Mouse (Mus musculus) liver, postnatal 0 days (tissue): ENCODE measurements at regions not wholly inside any gene's neighbourhood (a gene's known extent, or its start where the extent isn't known, plus 50 kb on each side); places are given as distances from the start of the nearest gene placed in this dataset.
"Not testable (repeated sequence)": the region's sequence is repeated elsewhere in the genome, so short reads cannot be mapped to it uniquely, and the experiment has no call there.

Experiments used
- ATAC-seq: fragments of 200-750 bp; cut with Nextera tagmentation; 2 replicates; pipeline ENCODE4 v1.8.0; 2017; ENCODE audit warnings: mild to moderate bottlenecking, moderate library complexity
- DNase-seq: peaks from one replicate; pipeline ENCODE4 v3.0.0-alpha.2; 2016
- H3K27ac ChIP-seq: fragments of 300-500 bp; sonication (generic); 2 replicates; pipeline ENCODE4 v1.5.1; 2014; ENCODE audit warnings: antibody characterized with exemption, moderate library complexity, mild to moderate bottlenecking, low read depth
- H3K27me3 ChIP-seq: fragments of 300-500 bp; sonication (generic); 2 replicates; pipeline ENCODE4 v1.6.1; 2014; ENCODE audit warnings: low read length, control low read depth, mixed read lengths; ENCODE audit not compliant: insufficient read depth
- H3K36me3 ChIP-seq: fragments of 300-500 bp; sonication (generic); replicated peaks from 2 replicates; pipeline ENCODE4 v1.6.1; 2014; ENCODE audit warnings: mild to moderate bottlenecking, control low read depth, low read length, moderate library complexity, mixed read lengths; ENCODE audit not compliant: insufficient read depth
- H3K4me1 ChIP-seq: fragments of 300-500 bp; sonication (generic); 2 replicates; pipeline ENCODE4 v1.6.1; 2014; ENCODE audit warnings: antibody characterized with exemption, mild to moderate bottlenecking, control low read depth; ENCODE audit not compliant: insufficient read depth
- H3K4me2 ChIP-seq: fragments of 300-500 bp; sonication (generic); 2 replicates; pipeline ENCODE4 v1.6.1; 2014; ENCODE audit warnings: low read depth, mild to moderate bottlenecking, low read length, moderate library complexity, mixed read lengths
- H3K4me3 ChIP-seq: fragments of 300-500 bp; sonication (generic); 2 replicates; pipeline ENCODE4 v1.5.1; 2014; ENCODE audit warnings: low read depth, low read length
- H3K9ac ChIP-seq: fragments of 300-500 bp; sonication (generic); replicated peaks from 2 replicates; pipeline ENCODE4 v1.6.1; 2014; ENCODE audit warnings: mild to moderate bottlenecking, moderate library complexity
- H3K9me3 ChIP-seq: fragments of 300-500 bp; sonication (generic); 2 replicates; pipeline ENCODE4 v1.6.1; 2016; ENCODE audit warnings: mild to moderate bottlenecking, control low read depth, low read length, mixed read lengths
- CTCF ChIP-seq: sonication (generic); IDR thresholded peaks from 2 replicates; pipeline ENCODE4 v1.5.1; 2016; ENCODE audit warnings: antibody characterized with exemption, low read depth
- EP300 ChIP-seq: IDR thresholded peaks from 2 replicates; pipeline ENCODE4 v1.6.1; 2016; ENCODE audit warnings: antibody characterized with exemption, low read depth, mild to moderate bottlenecking
- WGBS: fragments of 180-500 bp; shearing (Covaris S2); extraction: QIAGEN DNeasy Blood & Tissue Kit; methylation state at CpG from one replicate; pipeline ENCODE4 v1.1.7; 2014; ENCODE audit not compliant: insufficient replicate concordance; 5-methylcytosine and 5-hydroxymethylcytosine counted together

- no peak for DNase-seq
- no peak for TF ChIP-seq EP300
- H3K27ac ChIP-seq = no peak overlapping the region
- no peak overlapping the region for H3K4me3 ChIP-seq
- H3K4me2 ChIP-seq = no peak overlapping the region
- no peaks in the 10 kb centered on the region for H3K27me3 ChIP-seq
- no peaks in the 10 kb centered on the region for H3K36me3 ChIP-seq
- no peaks in the 10 kb centered on the region for H3K9me3 ChIP-seq
- 74% methylated on average over 4 of the region's 4 CpGs for WGBS
- no peaks in the 10 kb centered on the region for H3K4me1 ChIP-seq
- H3K9ac ChIP-seq = no peak overlapping the region
- no peak for ATAC-seq
These were observed 854.7 kb downstream of the Robo2 start for GRCm38 (mm10) chr16:73556940-73557339.

DNA sequence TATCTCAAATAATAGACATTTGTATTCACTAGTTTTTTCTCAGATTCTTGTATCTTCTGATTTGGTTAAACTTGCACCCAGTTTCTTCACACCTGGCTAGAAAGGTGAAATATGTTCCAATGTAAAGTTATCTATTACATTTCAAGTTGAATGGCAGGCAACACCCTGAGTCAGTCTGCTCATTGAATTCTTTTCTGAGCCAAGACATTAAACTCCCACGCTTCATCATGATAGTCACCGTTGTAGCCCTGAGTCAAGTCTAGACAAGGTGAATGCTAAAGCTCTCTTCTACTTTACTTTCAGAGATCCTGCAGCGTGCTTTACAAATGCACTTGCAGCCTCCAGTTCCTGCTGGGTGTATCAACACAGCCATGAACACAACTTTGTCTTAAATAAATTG, 868.0 kb downstream of the Robo2 start:
- TF ChIP-seq EP300 (no peak), CTCF (no peak)
- Histone ChIP-seq H3K36me3 (no peaks in the 10 kb centered on the region), H3K27ac (no peak overlapping the region), H3K9ac (no peak overlapping the region), H3K4me2 (no peak overlapping the region), H3K27me3 (no peaks in the 10 kb centered on the region), H3K4me1 (no peaks in the 10 kb centered on the region), H3K4me3 (no peak overlapping the region), H3K9me3 (no peaks in the 10 kb centered on the region)
- WGBS = 75% methylated on average over 3 of the region's 3 CpGs
- DNase-seq (no peak), ATAC-seq (no peak)

DNA sequence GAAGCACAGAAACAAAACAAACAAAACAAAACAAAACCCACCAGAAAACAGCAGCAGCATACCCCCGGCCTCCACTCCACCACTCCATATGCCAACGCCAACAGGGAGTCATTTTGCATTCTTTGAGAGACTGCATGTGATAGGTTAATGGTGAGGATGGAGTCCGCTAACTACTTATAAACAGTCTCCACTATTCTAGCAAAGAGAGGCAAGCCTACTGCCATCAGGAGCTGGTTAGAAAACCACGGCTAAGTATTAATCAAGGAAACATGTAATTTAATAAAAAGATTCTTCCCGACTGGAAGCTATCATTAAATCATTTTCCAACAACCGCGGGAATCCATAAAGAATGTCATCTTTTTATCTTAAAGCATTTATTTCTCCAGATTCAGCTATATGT, 873.6 kb downstream of the Robo2 start:
- Histone ChIP-seq H3K4me3 (no peak overlapping the region), H3K9ac (no peak overlapping the region), H3K4me1 (no peaks in the 10 kb centered on the region), H3K27ac (no peak overlapping the region), H3K36me3 (no peaks in the 10 kb centered on the region), H3K27me3 (no peaks in the 10 kb centered on the region), H3K4me2 (no peak overlapping the region), H3K9me3 (no peaks in the 10 kb centered on the region)
- DNase-seq (no peak), ATAC-seq (no peak)
- TF ChIP-seq CTCF (no peak), EP300 (no peak)
- 86% methylated on average over 7 of the region's 7 CpGs for WGBS

GRCm38 (mm10) chr16:73537541-73537940, 874.1 kb downstream of the Robo2 start:
- ATAC-seq (no peak), DNase-seq (no peak)
- Histone ChIP-seq H3K4me2 (no peak overlapping the region), H3K9ac (no peak overlapping the region), H3K9me3 (no peaks in the 10 kb centered on the region), H3K4me1 (no peaks in the 10 kb centered on the region), H3K36me3 (no peaks in the 10 kb centered on the region), H3K27me3 (no peaks in the 10 kb centered on the region), H3K27ac (no peak overlapping the region), H3K4me3 (no peak overlapping the region)
- 77% methylated on average over 7 of the region's 7 CpGs for WGBS
- TF ChIP-seq EP300 (no peak), CTCF (no peak)

DNA sequence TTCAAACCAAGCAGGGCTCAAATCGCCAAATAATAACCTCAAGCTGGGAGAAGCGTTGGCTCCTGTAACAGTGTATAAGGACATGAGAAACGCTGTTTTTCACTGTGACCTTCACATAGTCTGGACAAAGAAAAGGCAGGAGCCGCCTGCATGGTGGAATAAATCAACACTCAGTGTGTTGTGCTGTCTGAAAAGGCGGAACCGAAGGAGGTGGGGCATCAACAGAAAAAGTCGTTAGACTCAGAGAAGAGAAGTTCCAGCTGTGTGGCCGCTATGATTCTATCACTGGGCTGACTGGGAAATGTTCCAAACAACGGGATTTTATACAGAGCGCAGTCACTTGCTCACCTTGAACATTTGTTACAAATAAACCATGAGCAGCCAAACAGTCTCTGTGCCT, 881.4 kb downstream of the Robo2 start:
- WGBS = 69% methylated on average over 10 of the region's 10 CpGs
- DNase-seq (no peak), ATAC-seq (no peak)

DNA sequence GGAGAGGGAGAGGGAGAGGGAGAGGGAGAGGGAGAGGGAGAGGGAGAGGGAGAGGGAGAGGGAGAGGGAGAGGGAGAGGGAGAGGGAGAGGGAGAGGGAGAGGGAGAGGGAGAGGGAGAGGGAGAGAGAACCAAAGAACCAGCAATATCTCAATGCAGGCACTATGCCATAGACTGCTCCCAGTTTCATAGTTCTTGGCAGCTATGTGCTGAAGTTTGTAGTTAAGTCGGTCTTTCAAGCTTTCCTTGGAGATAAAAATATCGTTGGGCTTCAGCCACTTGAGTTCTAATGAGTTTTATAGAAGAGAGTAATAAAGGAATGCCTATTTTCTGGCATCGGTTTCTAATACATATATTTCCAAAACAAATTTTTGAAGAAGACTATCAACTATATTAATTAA, 888.7 kb downstream of the Robo2 start:
- H3K4me3 ChIP-seq, H3K4me2 ChIP-seq, ATAC-seq, H3K9ac ChIP-seq, DNase-seq, H3K27ac ChIP-seq, H3K27me3 ChIP-seq, H3K9me3 ChIP-seq, H3K4me1 ChIP-seq, H3K36me3 ChIP-seq: not testable (repeated sequence)
- WGBS = 67% methylated on average over 3 of the region's 3 CpGs

More for the DNA sequence above, 881.4 kb downstream of the Robo2 start:
- Histone ChIP-seq H3K4me2 (no peak overlapping the region), H3K4me3 (no peak overlapping the region), H3K9me3 (no peaks in the 10 kb centered on the region), H3K9ac (no peak overlapping the region), H3K36me3 (no peaks in the 10 kb centered on the region), H3K27me3 (no peaks in the 10 kb centered on the region), H3K27ac (no peak overlapping the region), H3K4me1 (no peaks in the 10 kb centered on the region)
- TF ChIP-seq CTCF = no peak

DNA sequence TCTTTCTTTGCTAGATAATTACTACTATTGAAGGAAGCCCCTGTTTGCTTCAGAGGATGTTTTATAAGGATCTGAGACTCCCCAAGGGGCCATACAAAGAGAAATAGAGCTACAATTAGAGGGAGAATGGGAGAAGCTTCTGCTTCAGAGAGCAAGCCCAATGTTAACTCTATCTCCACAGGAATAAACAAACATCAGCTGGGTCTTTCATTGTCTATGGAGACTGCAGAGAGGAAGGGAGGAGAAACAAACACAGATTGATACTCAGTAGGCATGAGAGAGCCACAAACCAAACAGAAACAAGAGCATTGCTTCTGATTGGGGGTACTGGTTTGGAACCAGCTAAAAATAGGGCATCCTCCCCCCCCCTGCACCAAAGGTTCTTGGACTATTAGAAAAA, 906.9 kb downstream of the Robo2 start:
- ATAC-seq = no peak

More for the DNA sequence above, 906.9 kb downstream of the Robo2 start:
- Histone ChIP-seq H3K4me2 (no peak overlapping the region), H3K4me3 (no peak overlapping the region), H3K4me1 (no peaks in the 10 kb centered on the region), H3K9ac (no peak overlapping the region), H3K9me3 (no peaks in the 10 kb centered on the region), H3K36me3 (no peaks in the 10 kb centered on the region), H3K27me3 (no peaks in the 10 kb centered on the region), H3K27ac (no peak overlapping the region)
- TF ChIP-seq CTCF = no peak
- no peak for DNase-seq
